Mouse (Mus musculus) neutrophil, adult 5-6 weeks (primary cell): ENCODE results near the gene Gm10428. TPM values are rescaled to one million over a fixed set of nuclear protein-coding genes. Genes with fewer than 3 reads are reported as not detected.

Source experiments
- ATAC-seq: fragments of 151-379, 151-347 bp; 2 replicates; pipeline ENCODE4 v1.8.0; 2017; ENCODE audit warnings: mild to moderate bottlenecking, moderate TSS enrichment; ENCODE audit not compliant: insufficient number of reproducible peaks, poor library complexity, low FRiP score, severe bottlenecking; ENCODE audit errors: extremely low read depth
- total RNA-seq: library from RNA; stranded (forward); fragments of 200-1000 nt; gene quantifications from 2 replicates; pipeline ENCODE4 v1.2.3, GENCODE M21; 2017

Gm10428 gene
- not detected in 2 replicates for total RNA-seq

DNA sequence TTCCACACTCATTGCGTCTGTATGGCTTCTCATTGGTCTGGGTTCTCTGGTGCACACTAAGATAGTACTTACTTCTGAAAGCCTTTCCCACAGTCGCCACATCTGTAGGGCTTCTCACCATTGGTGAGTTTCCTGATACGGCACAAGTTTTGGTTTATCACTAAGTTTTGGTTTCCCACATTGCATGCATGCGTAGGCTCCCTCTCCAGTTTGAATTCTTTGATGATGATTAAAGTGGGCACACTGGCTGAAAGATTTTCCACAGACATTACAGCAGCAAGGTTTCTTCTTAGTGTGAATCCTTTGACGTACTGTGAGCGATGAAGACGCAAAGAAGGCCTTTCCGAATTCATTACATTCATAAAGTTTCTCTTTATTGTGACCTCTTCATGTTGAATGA lies at the start of gene Gm10428:
Gene Gm10428, plus strand, starts transcription at position 321 of the 400 bp plus-strand sequence.
- no peak for ATAC-seq

DNA sequence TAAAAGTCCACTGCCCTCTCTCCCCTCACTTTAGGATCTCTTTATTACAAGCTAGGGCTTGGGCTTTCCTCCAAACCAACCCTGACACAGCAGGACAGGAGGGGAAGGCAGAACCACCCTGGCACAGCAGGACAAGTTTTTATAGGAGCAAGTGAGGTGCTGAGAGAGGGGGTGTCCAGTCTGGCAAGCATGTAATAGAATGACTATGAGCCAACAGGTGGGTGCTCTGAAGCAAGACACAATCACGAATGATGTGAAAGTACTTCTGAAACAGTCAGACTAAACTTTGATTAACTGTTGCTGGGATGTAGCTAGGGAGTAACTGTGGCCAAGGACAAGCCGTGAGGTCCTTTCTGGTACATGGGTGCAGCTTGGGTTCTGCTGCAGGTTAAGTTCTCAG lies 46.8 kb upstream of the Gm10428 start:
- no peak for ATAC-seq

DNA sequence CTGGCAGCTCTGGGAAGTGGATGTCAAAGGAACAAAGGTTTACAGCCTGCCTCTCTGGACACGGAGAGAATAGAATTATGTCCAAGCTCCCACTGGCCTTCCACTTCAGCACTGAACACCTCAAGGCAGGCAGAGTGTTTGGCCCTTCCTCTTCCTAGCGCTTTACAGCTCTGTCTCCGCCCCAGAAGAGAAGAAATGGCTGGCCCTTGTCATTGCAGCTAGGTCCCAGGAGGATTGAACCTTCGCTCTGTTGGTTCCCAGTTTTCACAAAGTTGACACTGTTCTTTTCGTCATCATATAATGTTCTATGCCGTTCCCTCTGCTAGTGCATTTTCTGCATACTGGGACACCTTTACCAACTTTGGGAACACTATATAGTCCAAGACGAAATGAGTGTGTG lies 44.6 kb upstream of the Gm10428 start:
- ATAC-seq: no peak

DNA sequence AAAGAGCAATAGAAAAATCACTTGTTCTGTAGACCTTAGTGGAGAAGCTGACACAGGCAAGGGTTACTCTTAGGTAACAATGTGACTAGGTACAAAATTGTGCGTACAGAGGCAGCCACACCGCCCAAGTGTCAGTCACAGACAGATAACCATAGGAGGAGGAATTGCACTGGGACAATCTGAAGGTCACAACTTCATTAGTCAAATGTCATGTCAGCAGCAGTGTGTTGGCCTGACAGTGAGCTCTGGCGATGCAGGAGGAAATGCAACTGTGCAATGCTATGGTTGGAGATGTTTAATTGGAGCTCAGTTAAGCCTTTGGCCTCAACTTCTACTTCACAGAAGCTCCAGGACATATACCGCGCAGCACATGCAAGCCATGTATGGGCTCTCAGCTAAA lies 42.2 kb upstream of the Gm10428 start:
- no peak for ATAC-seq

DNA sequence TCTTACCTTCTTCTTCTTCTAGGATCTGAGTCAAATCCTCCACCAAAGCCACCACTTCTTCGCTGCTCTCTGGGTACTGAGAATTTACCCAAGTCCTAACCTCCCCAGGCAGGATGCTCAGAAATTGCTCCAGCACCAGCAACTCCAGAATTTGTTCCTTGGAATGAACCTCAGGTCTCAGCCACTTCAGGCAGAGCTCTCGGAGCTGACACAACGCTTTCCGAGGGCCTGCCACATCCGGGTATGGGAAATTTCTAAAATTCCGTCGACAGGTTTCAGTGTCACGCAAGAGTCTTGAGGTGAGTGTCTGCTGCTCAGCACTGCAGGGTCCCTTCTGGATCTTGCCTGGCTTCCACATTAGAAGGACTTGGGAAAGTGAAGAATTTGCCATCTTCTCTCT lies 24.6 kb upstream of the Gm10428 start:
- no peak for ATAC-seq

DNA sequence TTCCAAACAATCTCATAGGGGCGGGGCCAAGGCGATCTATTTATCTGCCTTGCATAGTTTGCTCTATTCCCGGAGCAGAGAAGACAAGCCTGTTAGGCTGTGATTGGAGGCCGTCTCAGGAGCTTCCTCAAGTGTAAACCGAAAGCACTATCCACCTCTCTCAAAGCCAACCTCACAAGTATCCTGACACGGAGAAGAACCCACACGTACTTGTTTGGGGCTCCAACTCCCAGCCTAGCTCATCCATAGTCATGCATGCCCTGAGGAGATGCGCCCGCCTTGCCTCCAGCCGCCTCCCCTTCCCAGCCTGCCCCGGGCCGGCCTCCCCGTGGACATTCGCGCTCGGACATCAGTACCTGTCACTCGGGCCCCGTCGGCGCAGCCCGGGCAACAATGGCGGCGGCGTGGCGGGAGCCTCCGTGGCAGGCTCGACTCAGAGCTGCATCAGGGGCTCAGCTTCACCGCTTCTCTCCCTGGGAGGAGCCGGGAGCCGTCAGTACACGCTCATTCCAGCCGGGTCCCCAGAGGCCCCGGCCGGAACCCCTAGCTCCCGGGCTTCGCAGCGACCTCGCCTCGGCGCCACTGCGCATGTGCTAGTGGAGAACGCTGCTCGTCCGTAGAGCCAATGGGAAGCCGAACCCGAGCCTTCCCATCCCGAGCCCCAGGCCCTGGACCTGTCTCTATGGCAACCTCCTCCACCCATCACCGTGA lies 21.4 kb upstream of the Gm10428 start, which contains the start of gene Zfp287:
Gene Zfp287, minus strand, starts transcription at position 595 of the 711 bp plus-strand sequence.
- peak; percentile 71 for ATAC-seq

DNA sequence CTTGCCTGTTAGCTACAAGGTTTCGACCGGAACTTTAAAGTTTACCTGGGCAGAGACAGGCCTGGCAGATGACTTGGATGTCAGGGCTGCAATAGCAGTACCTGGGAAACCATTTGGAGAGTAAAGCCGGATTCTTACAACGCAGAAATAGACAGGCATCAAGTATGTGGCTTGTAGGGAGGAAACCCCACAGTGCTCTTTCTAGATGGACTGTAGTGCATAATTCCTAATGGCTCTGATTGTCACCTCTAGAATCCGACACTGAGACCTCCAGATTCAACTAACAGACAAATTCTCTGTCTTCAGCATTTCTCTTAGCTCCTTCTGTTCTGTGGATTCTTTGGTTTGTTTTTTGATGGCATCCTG lies 20.9 kb upstream of the Gm10428 start:
- ATAC-seq: no peak

DNA sequence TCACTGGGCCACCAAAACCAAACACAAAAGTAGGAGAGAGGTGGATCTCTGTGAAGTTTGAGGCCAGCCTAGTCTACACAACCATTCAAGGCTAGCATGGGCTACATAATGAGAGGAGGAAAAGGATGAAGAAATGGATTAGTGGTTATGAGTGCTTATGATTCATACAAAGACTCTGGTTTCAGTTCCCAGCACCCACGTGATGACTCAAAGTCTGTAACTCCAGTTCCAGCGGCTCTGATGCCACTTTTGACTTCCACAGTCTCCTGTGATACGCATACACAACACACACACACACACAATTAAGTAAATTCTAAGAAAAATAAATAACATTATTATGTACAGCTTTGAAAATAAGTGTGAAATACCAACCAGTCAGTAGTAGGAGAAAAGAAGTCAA lies 20.2 kb upstream of the Gm10428 start:
- ATAC-seq: no peak

DNA sequence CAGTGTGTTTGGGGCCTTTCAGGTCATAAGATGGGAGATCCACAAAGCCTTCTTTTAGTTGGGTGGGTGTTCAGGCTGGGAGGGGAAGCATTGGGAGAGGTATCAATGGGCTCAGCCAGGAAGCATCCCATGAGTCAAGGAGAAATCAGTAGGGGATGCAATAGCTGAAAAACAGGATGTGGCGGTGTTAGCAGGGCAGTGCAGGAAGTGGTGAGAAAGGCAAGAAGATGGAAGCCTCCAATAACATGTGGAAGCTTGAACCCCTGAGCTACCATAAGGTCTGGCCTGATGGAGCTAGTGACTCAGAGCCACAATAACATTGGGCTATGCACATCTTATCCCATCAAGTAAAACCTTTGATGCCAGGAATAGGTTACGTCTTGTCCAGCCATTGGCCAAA lies 11.7 kb upstream of the Gm10428 start:
- ATAC-seq: no peak

DNA sequence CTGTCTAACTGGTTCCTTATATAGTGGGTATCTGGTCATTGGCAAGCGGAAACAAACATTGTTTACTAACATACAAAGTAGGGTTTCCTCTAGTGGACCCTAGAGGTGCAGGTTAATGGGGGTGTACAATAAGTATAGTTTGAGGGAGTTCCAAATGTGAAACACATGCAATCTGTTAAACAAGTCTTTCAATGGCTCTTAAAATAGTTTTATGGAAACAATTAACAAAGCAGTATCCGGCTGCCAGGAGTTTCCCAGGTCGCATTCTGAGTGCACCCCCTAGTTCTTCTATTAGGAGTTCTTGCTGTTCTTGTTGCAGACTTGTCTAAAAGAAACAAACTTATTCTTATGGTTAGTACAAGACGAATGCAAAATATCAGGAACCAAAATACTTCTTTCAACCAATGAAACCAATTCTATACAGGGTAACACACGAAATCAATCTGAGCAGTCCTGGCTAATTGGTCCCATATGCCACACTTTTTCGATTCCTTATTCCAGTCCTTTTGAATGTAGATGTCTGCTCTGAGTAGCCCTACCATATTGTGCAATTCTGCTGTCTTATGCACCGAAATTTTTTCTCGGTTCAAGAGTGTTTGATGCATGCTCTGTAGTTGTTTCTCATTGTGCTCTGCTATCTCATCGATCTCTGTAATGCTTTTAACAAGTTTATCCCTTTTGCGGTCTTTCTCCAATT lies 10.5 kb upstream of the Gm10428 start:
- no peak for ATAC-seq

DNA sequence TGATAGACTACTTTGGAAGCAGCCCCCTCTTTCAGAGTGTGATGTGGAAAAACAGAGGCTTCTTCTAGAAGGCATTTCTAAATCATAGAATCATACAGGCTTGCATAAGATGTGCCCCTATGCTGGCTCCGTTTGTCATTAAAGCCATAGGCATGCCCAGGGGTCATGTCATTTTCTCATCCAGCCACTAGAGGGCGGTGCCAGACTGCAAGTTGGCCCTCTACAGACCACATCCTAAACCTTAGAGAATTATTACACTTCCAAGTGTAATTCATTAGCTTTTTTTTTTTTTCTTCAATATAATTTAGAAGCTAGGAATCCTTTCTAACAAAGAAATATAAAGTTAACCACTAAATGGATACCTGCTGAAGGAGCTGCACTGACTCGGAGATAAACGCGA lies 8.8 kb upstream of the Gm10428 start:
- peak; percentile 62; the same call in 1 of the 2 replicates for ATAC-seq

DNA sequence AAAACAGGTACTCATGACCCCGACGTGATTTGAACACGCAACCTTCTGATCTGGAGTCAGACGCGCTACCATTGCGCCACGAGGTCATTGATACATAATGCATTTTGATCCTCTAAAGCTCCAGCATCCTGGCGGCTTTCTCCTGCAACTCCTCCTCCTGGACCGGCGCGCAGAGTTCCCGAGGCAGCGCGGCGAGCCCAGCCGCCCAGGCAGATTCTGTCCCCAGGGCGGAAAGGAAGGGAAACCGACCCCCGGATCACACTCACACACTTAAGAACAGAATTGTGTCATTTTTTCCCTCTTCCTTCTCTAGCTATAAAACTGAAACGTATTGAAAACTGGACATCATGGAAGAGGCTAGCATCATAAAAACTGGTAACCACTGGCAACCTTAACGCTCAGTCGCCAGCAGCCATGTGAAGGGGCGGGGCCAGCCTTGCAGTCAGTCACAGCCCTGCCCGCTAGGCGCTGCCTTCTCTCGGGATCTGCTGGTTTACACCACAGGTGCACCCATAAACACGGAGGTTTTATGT lies 6.8 kb upstream of the Gm10428 start:
- peak; percentile 44 for ATAC-seq

DNA sequence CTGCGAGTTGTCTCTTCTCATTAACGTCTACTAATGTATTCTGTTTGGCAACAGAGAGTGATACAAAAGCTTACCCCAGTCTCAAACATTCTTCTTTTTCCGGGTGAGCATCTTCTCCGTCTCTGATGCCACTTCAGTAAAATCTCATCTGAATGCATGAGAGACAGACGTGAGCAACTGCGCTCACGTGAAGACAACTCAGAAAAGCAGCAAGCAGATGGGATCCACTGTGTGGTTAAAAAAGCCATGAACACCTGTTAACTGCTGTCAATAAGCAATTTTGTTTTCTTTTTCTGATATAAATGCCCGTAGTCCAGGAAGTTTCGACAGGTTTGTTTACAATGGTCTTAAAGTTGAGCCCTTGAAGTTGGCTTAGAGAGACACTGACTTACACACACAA lies 5.7 kb upstream of the Gm10428 start:
- ATAC-seq: no peak

DNA sequence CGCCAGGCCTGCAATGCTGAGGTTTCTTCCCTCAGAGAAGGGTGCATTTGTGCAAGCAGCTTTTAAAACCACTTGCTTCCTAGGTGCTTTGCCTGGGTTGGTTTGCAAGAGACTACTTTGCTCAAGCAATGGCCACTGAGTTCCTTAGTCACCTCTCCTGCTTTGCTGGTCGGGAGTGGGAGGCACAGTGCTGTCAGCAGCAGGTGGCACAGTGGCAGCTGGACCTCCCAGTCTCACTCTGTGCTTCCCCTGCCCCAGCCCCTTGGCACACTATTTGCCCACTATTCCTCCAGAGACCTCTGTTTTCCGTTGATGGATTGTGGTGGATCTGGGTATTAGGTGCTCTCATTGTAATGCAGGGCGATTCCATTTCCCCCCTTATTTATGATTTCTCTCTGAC lies 4.8 kb upstream of the Gm10428 start:
- ATAC-seq: no peak

DNA sequence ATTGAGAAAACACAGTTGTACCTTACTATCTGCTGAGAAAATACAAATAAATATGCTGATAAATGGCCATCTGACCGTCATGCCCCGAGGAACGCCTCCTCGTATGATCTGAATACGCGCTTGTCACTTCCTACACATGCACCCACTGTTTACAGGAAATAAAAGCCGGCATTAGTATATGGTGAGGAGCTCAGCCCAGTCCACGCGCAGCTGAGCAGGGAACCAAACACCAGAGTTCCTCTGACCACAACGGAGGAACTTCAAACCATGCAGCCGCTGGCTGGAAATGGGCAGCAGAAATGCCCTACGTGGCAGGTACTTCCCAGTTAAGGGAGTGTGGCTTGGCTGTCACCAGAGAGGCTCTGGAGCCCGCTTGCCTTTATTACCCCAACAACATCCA lies 3.5 kb upstream of the Gm10428 start:
- ATAC-seq: peak; percentile 33; the same call in 1 of the 2 replicates

DNA sequence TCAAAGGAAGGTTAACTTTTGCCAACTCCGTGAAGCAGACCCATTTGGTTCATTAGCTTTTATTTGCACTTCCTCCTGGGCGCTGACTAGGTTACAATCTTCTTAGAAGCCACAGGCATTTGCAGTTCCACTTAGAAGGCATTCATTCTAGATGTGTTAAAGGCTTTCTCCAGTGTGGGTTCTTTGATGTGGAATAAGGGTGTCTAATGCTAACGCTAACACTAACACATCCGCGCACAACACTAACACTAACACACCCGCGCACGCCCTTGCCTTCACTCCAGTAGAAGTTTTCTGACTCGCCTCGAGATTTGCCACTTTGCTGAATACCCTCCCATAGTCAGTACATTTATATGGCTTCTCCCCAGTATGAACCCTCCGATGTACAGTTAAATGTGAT lies 709 bp upstream of the Gm10428 start:
- no peak for ATAC-seq

DNA sequence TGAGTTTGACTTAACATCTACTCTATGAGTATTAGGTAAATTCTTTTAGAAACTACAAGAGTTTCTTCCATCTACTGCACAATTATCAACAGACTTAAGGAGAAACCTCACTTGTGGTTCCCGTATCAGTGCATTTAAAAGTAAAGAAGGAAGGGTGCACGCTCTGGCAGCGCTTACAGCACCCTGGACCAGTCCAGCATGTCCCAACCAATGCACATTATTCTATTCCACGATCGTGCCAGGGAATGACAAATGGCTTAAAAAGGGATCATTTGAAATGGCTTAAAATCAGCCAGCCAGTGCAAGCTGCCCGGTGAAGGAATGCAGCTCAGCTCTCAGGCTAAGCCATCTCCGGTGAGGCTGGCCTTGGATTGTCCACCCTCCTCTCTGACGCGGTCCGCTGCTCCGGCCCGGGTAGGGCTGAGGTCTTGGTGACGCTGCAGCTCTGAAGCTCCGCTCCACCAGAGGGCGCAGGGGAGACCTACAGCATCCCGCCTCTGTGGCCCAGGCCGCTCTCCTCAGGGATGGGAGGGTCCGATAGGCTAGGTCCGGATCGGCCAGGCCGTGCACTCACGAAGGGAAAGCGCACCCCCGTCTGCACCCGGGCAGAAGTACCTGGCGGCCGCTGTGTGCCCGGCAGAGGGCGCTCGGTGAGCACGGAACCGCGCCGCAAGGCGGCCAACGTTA lies 3.7 kb downstream of the Gm10428 start:
- peak; percentile 84 for ATAC-seq

DNA sequence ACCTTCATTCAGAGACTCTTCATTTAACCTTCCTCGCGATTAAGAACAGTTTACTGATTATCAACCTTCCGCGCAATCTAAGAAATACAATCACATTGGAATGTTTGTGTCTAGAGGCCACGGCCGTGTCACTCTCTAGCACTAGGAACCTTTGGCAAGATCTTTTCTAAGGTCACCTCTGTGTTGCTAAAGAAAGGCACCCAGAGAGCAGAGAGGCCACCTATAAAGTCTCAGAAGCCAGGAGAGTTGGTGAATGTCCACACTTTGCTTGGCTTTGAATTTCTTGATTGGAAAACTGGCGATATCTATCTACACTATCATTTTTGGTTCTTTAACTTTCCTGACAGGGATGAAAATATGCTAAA lies 4.2 kb downstream of the Gm10428 start:
- no peak for ATAC-seq

DNA sequence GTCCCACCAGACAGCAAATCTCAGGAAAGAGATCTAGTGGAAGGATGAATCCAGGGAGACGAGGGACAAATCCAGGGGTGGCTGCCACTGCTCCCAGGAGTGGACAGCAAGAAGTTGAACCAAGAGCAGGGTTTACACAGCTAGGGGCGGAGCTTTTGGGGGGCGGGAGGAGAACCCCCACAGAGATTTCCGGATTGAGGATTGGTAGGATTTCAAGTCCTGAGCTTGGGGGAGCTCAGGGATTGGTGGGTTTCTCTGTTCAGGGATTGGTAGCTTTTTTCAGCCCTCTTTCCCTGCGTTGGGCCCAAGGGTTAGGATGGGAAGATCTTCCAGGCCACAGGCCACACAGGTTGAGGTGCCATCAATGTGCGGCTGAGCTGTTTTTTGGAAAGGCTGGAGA lies 5.0 kb downstream of the Gm10428 start:
- ATAC-seq: no peak

DNA sequence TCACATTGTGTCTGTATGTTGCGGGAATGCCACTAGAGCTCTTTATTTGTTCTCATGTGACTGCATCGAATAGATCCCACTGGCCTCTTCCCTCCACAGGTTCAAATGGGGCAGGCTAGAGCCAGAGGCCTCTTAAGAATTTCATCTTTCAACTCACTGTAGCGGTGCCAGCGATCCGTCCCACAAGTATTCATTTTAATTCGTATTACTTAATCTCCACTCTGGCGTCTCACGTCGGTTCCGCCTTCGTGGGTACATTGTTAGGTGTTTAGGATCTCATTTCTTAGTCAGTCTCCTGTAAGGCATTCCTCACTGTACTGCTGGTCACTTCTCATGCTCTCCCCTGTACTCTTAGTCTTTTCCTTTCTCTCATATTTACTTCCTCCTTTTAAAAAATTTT lies 5.6 kb downstream of the Gm10428 start:
- ATAC-seq: no peak
